Mouse (Mus musculus) stomach, embryonic 16.5 days (tissue): Measurements from ENCODE around the gene Cwh43. TPM values are rescaled to one million over a fixed set of nuclear protein-coding genes. Genes with fewer than 3 reads are reported as not detected.

Source experiments
- ATAC-seq: fragments of 200-750 bp; cut with Nextera tagmentation; 2 replicates; pipeline ENCODE4 v1.8.0; 2017; ENCODE audit warnings: moderate number of reproducible peaks, moderate TSS enrichment; ENCODE audit not compliant: insufficient read depth, low FRiP score
- H3K27ac ChIP-seq: fragments of 300-500 bp; sonication (generic); 2 replicates; pipeline ENCODE4 v1.5.1; 2014; ENCODE audit warnings: low read length
- H3K27me3 ChIP-seq: fragments of 300-500 bp; sonication (generic); 2 replicates; pipeline ENCODE4 v1.6.1; 2014; ENCODE audit warnings: low read length, control low read depth, mixed read lengths; ENCODE audit not compliant: control insufficient read depth, insufficient read depth
- H3K36me3 ChIP-seq: fragments of 300-500 bp; sonication (generic); 2 replicates; pipeline ENCODE4 v1.6.1; 2014; ENCODE audit warnings: low read length; ENCODE audit not compliant: control insufficient read depth, insufficient read depth
- H3K4me1 ChIP-seq: fragments of 300-500 bp; sonication (generic); 2 replicates; pipeline ENCODE4 v1.6.1; 2014; ENCODE audit warnings: low read length, control low read depth, mixed read lengths; ENCODE audit not compliant: control insufficient read depth, insufficient read depth
- H3K4me2 ChIP-seq: fragments of 300-500 bp; sonication (generic); 2 replicates; pipeline ENCODE4 v1.6.1; 2014; ENCODE audit warnings: low read depth, low read length, mixed read lengths
- H3K4me3 ChIP-seq: fragments of 300-500 bp; sonication (generic); replicated peaks from 2 replicates; pipeline ENCODE4 v1.5.1; 2014; ENCODE audit warnings: mild to moderate bottlenecking, low read length
- H3K9ac ChIP-seq: fragments of 300-500 bp; sonication (generic); 2 replicates; pipeline ENCODE4 v1.6.1; 2014; ENCODE audit warnings: low read length
- H3K9me3 ChIP-seq: fragments of 300-500 bp; sonication (generic); replicated peaks from 2 replicates; pipeline ENCODE4 v1.6.1; 2016; ENCODE audit warnings: low read length, control low read depth; ENCODE audit not compliant: control insufficient read depth
- WGBS: fragments of 180-500 bp; shearing (Covaris S2); extraction: QIAGEN DNeasy Blood & Tissue Kit; methylation state at CpG from one replicate; pipeline ENCODE4 v1.1.7; 2014; 5-methylcytosine and 5-hydroxymethylcytosine counted together
- polyA plus RNA-seq: library from polyadenylated mRNA; unstranded; fragments of >200 nt; fragmentation: Nextera tagmentation; extraction: Ambion mirVana; gene quantifications from 2 replicates; pipeline ENCODE4 v1.2.1, GENCODE M21; 2015

Gene Cwh43
- polyA plus RNA-seq, 1 experiment from 2014 or later: 5.6 TPM

DNA sequence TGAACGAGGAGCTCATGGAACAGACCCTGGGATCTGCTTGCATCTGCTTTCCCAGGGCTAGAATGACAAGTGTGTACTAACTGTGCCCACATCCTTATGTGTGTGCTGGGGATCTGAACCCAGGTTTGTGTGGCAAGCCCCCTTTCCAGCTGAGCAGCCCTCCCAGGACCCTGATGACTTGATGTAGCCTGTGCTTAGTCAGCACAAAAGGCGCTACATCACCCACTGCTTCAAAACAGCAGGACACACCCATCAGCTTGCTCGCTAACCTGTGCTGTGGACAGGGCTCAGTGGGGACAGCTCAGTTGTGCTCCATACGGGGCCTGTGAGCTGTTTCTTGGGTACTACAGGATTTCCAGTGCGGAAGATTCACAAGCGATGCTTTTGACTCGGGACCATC is 28.9 kb downstream of the Cwh43 start:
- Histone ChIP-seq H3K4me3 (no peak overlapping the region), H3K9me3 (no peaks in the 10 kb centered on the region), H3K27ac (no peak overlapping the region), H3K4me2 (no peak overlapping the region), H3K27me3 (no peaks in the 10 kb centered on the region), H3K9ac (no peak overlapping the region), H3K36me3 (no peaks in the 10 kb centered on the region), H3K4me1 (peaks cover 3% of the 10 kb centered on the region; the same call in 1 of the 2 replicates)
- 74% methylated on average over 7 of the region's 7 CpGs for WGBS
- no peak for ATAC-seq

GRCm38 (mm10) chr5:73442176-73442575 is 36.3 kb downstream of the Cwh43 start:
- Histone ChIP-seq H3K4me1 (no peaks in the 10 kb centered on the region), H3K27ac (no peak overlapping the region), H3K36me3 (no peaks in the 10 kb centered on the region), H3K4me2 (no peak overlapping the region), H3K9me3 (no peaks in the 10 kb centered on the region), H3K9ac (no peak overlapping the region), H3K4me3 (no peak overlapping the region), H3K27me3 (no peaks in the 10 kb centered on the region)
- no peak for ATAC-seq
- WGBS: 58% methylated on average over 9 of the region's 9 CpGs

GRCm38 (mm10) chr5:73450276-73450675 is 44.4 kb downstream of the Cwh43 start:
- ATAC-seq: no peak
- H3K27ac ChIP-seq: no peak overlapping the region
- H3K27me3 ChIP-seq: no peaks in the 10 kb centered on the region
- WGBS: 80% methylated on average over 1 of the region's 1 CpGs
- H3K9ac ChIP-seq: no peak overlapping the region
- H3K9me3 ChIP-seq: no peaks in the 10 kb centered on the region
- no peak overlapping the region for H3K4me2 ChIP-seq
- H3K36me3 ChIP-seq: no peaks in the 10 kb centered on the region
- 0 out of 2 replicates have a peak, but pooled peaks cover 2% of the 10 kb centered on the region for H3K4me1 ChIP-seq
- no peak overlapping the region for H3K4me3 ChIP-seq

GRCm38 (mm10) chr5:73454502-73455306 is 48.8 kb downstream of the Cwh43 start:
- 34% methylated on average over 2 of the region's 2 CpGs for WGBS

GRCm38 (mm10) chr5:73455307-73455687 is 49.4 kb downstream of the Cwh43 start:
- 65% methylated on average over 5 of the region's 5 CpGs for WGBS

More at GRCm38 (mm10) chr5:73454502-73455306, 48.8 kb downstream of the Cwh43 start:
- Histone ChIP-seq H3K4me2 (no peak overlapping the region), H3K27me3 (no peaks in the 10 kb centered on the region), H3K4me1 (0 out of 2 replicates have a peak, but pooled peaks cover 3% of the 10 kb centered on the region), H3K27ac (peak overlapping the region; percentile 46; the same call in 1 of the 2 replicates), H3K36me3 (no peaks in the 10 kb centered on the region), H3K9ac (no peak overlapping the region), H3K9me3 (no peaks in the 10 kb centered on the region), H3K4me3 (no peak overlapping the region)
- ATAC-seq: peak; percentile 50; the same call in 1 of the 2 replicates

DNA sequence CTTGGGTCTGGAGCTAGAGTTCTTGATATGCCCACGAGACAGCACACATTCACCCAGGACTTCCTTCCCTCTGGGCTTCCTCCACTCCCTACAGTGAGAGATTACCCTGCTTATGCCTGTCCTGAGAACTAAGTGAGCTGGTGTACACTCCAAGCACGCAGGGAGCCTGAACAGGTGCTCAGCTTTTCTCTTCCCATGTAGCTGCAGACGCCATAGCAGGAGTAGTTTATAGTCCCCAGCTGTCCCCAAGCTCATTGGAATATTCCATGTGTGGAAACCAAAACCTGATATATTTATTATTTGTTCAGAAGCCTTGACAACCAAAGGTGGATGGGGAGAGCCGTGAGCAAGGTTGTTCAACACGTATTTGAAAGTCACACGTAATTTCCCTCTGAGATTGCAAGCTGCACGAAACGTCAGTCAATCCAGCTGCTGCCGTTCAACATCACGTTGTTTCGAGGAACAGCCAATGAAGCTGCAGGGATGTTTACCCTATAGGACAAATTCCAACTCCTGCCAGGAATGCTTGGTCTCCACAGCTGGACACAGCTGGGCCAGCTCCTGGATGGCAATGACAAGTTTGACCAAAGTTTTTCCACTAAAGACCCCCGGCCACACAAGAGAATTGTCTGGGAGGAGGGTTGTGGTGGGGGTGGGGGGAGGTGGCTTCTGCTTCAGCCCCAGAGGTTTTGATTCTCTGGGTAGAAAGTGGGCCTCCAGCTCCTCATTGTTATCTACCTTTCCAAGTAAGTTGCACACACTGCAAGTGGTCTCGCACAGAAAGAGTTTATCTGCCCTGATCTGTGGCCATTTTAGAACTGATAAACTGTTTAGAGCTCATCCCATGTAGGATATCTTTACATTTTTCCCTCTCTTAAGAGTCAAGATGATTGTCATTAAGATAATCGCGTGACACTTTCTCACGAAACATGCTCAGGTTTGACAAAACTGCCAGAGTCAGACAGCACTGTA is 62.9 kb downstream of the Cwh43 start:
- no peak overlapping the region for H3K4me3 ChIP-seq
- no peaks in the 10 kb centered on the region for H3K36me3 ChIP-seq
- no peak for ATAC-seq
- no peaks in the 10 kb centered on the region for H3K4me1 ChIP-seq
- peaks cover 4% of the 10 kb centered on the region; the same call in 1 of the 2 replicates for H3K9me3 ChIP-seq
- H3K4me2 ChIP-seq: no peak overlapping the region
- 48% methylated on average over 16 of the region's 16 CpGs for WGBS
- H3K9ac ChIP-seq: no peak overlapping the region
- H3K27ac ChIP-seq: 0 out of 2 replicates have a peak overlapping the region, but pooled peaks have one; percentile 19
- H3K27me3 ChIP-seq: no peaks in the 10 kb centered on the region

More at GRCm38 (mm10) chr5:73455307-73455687, 49.4 kb downstream of the Cwh43 start:
- Histone ChIP-seq H3K36me3 (no peaks in the 10 kb centered on the region), H3K27ac (no peak overlapping the region), H3K4me3 (no peak overlapping the region), H3K4me2 (no peak overlapping the region), H3K9ac (no peak overlapping the region), H3K27me3 (no peaks in the 10 kb centered on the region), H3K9me3 (no peaks in the 10 kb centered on the region), H3K4me1 (0 out of 2 replicates have a peak, but pooled peaks cover 3% of the 10 kb centered on the region)
- no peak for ATAC-seq

- Histone ChIP-seq H3K4me3 (no peak overlapping the region), H3K9me3 (no peaks in the 10 kb centered on the region), H3K4me2 (no peak overlapping the region), H3K4me1 (no peaks in the 10 kb centered on the region), H3K27ac (no peak overlapping the region), H3K36me3 (no peaks in the 10 kb centered on the region), H3K27me3 (no peaks in the 10 kb centered on the region), H3K9ac (no peak overlapping the region)
- no peak for ATAC-seq
- 77% methylated on average over 20 of the region's 20 CpGs for WGBS
Measured at GRCm38 (mm10) chr5:73474412-73475405, 68.8 kb downstream of the Cwh43 start.

GRCm38 (mm10) chr5:73480700-73481099 is 74.8 kb downstream of the Cwh43 start, which contains the start of gene Dcun1d4:
Dcun1d4 (plus strand) TSS chr5:73481000.
- H3K4me1 ChIP-seq: no peaks in the 10 kb centered on the region
- H3K27ac ChIP-seq: no peak within 1 kb of the TSS
- no peaks in the 10 kb centered on the region for H3K36me3 ChIP-seq
- 76% methylated on average over 7 of the region's 7 CpGs for WGBS
- no peaks in the 10 kb centered on the region for H3K27me3 ChIP-seq
- H3K4me2 ChIP-seq: no peak within 1 kb of the TSS
- ATAC-seq: no peak
- no peak within 1 kb of the TSS for H3K4me3 ChIP-seq
- no peaks in the 10 kb centered on the region for H3K9me3 ChIP-seq
- H3K9ac ChIP-seq: no peak within 1 kb of the TSS
